Mouse (Mus musculus): ENCODE data around the gene Derl3.

- TF ChIP-seq CTCF (conservative IDR thresholded peaks at IDR 0.05; ENCODE audit: low read length) (no peak), POU5F1 (IDR thresholded peaks at IDR 0.05; ENCODE audit: borderline replicate concordance, low read length) (no peak)
Observed at GRCm38 (mm10) chr10:75945213-75945612, 52.0 kb downstream of the Derl3 start.

Data from E14TG2a.4 (cell line).